Mouse (Mus musculus) right cerebral cortex, adult 18-20 months (tissue): ENCODE measurements at regions not wholly inside any gene's neighbourhood (a gene's known extent, or its start where the extent isn't known, plus 50 kb on each side); places are given as distances from the start of the nearest gene placed in this dataset.
"Not testable (repeated sequence)": the region's sequence is repeated elsewhere in the genome, so short reads cannot be mapped to it uniquely, and the experiment has no call there.

Experiments
- DNase-seq: peaks from one replicate; pipeline ENCODE4 v3.0.0; 2022; ENCODE audit warnings: mixed read lengths

DNA sequence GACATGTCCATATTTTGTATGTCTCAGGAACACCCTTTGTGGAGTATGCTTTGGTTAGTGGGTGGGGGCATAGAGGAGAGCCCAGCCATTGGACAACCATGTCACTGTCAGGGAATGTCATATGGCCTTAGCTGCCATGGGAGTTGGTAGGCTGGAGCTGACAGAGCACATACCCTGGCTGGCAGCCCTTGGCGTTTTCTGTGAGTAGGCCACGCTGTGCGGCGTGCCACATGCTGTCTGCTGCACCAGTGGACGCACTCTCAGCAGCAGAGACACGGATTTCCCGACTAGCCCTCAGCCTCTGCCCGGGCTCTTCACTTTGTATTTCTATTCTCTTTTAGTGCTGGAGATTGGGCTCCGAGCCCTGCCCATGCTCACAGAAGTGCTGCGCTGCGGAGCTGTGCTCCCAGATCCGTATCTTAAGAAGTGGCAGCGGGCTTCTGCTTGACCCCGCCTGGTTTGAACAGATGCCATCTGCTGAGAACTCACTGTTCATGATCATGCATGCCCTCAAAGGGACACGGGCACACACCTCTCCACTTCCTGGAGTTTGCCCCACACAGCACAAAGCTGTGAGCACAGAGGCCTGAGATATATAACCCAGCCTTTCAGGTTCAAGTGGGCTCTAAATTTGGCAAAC, 160.1 kb downstream of the Sall1 start:
- DNase-seq = no peak

DNA sequence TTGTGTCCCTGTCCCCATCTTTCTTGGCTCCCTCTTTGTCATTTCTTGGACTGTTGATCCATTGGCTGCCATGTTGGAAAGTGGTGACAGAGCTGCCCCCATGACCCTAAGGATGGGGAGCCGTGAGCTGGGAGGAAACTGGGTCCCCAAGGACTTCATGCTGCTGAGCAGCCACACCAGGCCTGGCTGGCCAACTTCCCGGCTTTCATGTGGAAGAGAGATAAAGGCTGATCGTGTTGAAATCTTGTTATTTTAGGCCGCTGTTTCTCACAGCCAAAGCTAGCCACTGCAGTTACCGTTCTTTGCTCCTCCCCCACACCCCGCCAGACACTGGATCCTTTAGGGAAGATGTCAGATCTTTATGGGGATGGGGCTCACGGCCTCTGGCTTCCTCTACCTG, 164.1 kb downstream of the Sall1 start:
- no peak for DNase-seq

DNA sequence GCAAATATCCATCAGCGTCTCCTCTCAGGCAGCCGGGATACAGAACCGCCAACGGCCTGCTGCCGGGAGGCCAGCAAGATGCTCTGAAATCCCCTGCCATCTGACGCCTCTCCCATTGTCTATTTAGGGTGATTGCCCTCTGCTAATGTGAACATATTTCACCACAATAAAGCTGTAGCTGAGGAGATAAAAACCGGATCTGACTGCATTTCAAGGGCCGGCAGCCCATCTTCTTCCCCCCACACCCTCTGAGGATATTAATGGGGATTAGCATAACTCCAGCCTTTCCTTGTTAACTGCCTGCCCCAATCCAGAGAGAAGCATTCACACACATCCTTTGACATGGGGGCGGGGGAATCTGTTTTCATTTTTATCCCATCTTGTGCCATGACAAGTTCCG, 166.0 kb downstream of the Sall1 start:
- DNase-seq = no peak

DNA sequence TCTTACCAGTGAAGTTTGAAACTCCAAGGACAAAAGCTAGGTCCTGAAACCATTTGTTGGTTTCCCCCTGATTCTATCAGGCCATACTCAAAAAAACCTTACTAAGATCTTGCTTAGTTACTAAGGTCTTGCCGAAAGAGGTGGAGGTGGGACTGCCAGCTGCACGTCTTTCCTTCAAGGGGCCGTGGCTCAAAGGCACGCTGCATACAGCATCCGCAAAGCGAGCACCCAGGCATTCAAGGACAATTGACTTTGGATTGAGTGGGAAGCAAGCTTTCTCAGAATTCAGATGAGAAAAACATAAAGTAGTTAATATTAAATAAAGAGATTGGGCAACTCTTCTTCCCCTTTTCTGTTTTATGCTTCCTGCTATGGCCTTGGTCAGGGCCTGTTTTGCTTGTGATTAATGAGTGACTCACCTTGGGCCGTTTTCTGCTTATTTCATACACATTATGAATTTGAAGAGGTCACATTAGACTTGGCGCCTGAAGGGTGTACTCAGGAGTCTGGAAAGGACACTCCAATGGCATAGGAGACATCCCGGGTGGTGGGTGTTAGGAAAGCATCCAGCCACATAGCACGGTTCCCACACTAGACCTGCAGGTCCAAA, 166.1 kb downstream of the Cyld start:
- no peak for DNase-seq

DNA sequence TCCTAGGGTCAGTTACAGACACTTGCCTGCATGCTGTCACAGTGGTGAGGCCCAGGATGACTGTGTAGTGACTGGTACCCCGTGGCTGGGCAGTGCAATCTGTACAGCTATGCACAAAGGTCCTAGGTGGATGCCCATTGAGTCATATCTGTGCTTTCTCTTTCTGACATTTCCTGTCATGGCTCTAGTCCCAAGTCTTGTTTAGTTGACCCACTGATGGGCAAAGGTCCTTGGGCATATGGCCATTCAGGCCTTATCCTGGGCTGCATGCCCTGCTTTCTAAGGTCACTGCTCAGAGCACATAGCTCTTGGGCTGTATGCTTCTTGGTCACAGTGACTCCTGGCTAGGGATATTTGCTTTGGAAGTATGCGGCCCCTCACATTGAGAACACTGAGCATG, 160.4 kb downstream of the Cyld start:
- no peak for DNase-seq

DNA sequence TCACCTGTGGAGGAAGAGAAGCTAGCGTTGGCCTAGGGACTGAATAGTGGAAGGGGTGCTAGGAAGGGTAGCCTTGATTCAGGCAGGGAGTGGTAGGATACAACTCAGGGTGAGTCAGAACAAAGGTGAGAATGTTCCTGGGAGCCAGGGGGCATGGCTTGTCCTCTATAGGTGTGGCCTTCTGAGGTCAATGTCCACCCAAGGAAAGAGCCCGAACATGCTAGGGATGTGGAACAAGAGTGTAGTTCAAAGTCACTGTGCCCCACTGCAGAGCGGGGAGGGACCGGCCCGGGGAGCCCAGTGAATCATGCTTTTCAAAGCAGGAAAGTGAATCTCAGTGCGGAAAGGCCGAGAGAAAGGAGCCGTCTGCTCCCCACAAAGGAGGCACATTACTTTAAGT, 156.4 kb downstream of the Cyld start:
- no peak for DNase-seq

DNA sequence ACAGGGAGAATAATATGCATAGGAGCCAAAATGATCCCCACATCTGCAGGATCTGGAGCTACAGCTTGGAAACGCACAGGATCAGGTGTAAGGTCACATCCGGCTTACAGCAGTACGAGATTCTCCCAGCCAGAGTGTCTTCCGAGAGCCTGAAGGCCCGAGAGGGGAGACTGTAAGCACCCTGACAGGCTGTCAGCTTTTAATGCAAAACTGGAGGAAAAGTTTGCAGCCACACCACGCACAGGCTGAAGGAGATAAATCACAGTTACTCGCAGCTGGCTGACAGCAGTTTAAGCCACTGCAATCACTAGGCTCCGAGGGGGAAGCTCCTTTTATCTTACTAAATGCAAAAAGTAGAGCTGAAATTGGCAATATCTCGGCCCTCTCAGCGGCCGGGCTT, 149.1 kb downstream of the Cyld start:
- no peak for DNase-seq

DNA sequence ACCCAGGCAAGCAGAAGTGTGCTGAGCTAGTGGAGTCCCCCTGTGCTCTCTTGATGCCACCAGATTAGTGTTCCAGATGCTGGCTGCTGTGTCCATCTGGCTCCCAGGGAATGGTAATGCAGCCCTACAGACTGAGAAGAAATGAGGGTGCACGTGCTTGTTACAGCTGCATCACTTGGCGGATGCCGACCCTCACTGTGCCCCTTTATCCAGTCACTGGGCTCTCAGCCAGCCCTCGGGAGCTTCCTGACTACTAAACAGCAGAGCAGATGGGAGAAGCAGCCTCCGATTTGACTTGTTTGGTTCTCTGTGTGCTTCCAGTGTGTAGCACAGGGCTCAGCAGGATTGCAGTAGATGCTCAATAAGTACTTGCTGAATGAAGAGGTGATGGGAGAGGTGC, 147.5 kb downstream of the Cyld start:
- peak; percentile 10 for DNase-seq

DNA sequence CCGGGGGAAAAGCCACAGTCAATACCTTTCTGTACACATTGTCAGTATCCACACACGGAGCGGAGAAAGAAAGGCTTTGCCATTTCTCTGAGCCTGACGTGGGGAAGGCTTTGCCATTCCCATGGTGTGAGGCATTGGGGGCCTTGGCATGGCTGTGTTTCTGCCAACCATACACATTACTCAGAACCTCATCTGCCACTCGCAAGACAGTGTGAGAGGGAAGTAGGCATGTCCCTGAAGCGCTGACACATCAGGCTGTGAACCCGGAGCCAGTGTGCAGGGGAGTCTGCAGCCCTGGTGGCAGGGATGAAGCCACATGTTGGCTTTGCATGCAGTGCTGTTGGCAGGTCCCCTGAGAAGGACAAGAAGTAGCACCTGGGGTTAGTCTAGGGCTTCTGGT, 145.6 kb downstream of the Cyld start:
- DNase-seq = no peak

DNA sequence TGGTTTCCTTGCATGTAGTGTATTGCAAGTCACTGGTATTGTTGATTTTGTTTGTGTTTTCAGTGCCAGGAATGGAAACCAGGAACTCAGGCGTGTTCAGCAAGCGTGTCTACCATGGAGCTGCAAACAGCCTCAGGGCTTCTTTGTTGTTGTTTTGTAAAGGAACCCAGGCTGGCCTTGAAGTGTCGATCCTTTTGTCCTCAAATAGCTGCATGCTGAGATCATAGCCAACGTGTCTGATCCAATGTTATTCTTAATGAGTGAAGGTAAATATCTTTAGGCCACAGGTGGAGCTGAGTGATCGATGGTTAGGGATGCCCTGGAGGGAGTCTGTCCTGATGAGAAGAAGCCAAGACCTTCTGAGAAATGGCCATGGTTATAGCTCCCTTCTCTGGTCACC, 143.3 kb downstream of the Cyld start:
- DNase-seq = no peak

DNA sequence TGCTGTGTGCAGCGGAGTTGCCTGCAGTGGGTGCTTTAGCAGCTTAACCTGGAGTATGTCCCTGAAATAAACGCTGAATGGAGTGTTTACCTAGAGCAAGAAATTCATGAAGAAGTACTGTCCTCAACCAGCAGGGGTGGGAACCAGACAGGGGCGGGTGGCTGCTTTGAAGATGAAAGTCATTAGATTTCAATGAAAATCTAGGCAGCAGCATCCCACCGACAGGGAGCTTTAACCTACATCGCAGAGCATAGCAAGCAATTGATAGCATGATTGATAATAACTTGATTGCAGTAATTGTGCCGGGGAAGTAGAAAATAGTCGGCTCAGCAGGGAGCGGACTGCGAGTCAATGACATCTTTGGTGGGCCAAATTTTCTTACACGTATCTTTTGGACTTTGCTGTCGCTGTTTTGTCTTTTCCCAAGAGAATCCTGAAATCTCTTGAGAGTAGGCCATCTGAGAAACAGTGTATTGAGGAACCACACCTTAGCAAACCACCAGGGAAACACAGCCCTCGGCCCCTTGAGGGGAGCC, 139.0 kb downstream of the Cyld start:
- no peak for DNase-seq

DNA sequence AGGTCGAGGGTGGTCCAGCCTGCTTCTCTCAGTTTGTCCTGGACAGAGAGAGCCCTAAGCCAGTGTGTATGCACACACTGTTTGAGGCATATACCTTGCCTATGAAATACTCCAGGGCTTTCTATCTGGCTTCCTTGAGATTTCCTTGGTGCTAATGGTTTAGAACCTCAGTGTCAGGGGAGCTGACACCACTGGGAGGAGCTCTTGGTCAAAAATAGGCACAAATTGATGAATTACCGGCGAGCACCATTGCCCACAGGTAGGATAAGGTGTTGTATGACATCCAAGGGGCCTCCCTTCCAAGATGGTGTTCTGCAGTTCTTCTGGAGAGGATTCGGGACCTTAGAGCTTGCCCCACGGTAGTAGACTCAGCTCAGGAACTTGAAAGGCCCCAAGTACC, 129.0 kb downstream of the Cyld start:
- no peak for DNase-seq

DNA sequence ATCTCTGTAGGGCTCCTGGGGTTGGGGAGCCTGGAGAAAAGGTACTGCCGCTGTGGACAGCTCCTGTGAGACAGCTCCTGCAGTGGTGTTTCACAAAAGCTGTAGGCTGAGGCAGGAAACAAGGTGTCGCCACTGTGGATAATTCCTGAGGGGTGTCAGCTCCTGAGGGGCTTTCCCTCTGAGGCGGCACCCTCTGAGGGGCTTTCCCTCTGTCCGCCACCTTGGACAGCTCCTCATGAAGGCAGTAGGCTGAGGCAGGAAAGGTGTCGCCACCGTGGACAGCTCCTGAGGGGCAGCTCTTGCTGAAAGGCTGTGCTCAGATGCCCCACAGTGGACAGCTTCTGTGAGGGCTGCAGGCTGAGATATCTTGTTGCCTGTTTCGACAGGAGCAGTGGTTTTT, 127.1 kb downstream of the Cyld start:
- no peak for DNase-seq

DNA sequence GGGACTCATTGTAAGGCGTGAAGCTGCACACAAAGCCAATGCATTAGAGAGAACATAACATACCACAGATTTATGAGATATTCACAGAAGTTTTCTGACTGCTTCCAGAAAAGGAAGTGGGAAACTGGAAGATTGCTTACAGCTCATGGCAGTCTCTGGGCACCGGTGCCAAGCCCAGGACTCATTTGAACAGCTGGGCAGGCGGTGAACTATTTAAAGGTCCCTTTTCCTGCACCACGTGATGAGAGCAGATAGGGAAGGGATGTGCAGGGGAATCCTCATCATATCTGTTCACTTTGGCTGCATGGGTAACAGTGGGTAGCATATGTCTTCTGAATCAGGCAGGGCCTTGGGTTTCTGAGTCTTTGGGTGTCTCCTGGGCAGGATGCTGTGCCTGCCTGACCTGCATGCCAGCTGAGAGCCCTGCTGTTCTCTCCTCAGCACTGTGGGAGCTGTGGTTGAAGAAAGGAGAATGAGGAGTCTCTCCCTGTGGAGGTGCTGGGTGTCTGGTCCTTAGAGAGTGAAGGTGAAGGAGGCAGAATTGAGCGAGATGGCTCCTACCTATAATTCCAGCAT, 123.5 kb downstream of the Cyld start:
- DNase-seq = no peak

DNA sequence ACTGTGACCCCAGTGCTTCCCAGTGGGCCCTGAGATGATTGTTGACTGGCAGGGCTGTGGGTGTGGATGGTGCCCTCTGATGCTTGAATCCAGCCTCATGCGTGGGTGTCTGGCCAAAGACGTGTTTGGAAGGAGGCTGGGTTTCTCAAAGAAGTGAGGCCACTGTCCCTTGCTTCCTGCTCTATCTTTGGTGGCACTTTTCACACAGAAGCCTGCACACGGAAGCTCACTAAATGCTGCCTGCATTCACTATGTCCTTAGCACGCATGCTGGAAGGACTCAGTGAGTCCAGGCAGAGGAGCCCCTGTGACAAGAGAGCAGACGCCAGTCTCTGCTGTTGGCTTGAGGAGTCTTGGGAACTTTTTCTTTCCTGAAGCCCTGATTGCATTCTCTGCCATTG, 119.6 kb downstream of the Cyld start:
- no peak for DNase-seq

DNA sequence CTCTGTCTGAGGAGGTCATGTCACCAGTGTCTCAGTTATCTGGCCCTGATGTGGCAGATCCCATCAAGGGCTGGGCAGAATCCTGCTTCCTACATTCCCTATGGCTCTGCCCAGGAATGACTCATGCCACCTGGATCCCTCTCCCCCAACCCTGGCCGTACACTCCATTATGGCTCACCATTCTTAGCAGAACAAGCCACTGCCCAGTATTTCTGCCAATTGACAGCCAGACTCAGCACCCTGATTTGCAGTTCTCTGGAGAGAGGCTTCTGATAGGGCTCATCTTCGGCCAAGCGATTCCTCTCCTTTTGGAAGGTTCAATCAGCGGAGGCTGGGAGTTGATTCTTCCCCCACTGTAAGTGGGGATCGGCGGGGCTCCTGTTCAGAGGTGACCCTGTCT, 117.4 kb downstream of the Cyld start:
- no peak for DNase-seq

DNA sequence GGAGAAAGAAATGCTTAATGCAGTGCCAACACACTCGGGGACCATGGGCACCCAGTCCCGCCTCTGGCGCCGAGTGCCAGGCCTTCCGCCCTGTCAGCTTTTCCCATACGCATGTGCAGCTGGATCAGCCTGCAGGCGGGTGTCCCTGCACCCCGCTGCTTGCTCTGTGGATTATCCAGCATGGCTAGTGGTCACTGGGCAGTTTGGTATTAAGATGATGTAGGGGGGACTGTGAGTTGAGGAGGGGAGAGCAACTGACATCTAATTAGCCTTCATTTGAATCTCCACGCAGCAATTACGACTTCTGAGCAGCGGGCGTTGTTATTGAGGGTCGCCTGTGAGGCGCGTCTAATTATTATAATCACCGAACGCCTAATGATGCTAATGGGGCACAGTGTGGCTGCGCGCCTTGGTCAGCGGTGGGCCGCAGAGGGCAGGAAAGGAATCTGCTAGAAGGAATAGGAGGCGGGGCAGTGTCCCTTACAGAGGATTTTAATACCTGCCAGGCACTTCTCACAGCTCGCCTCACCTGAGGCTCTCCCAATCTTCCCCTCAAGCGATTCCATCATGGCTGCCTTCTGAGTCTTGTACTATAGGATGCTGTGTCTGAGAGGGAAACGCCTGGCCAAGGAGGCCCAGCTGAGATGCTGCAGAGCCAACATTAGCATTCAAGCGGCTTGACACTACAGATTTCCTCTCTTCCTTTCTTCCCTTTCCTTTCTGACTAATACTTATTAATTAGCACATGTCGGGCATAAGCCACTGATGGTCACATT, 116.3 kb downstream of the Cyld start:
- no peak for DNase-seq

DNA sequence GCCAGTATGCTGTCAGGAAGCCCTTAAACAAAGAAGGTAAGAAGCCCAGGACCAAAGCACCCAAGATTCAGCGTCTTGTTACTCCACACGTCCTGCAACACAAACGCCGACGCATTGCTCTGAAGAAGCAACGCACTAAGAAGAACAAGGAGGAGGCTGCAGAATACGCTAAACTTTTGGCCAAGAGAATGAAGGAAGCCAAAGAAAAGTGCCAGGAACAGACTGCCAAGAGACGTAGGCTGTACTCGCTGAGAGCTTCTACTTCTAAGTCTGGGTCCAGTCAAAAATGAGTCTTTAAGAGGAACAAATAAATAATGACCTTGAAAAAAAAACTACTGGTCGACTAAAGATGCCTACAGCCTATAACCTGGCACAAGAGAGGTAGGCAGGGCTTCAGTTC, 110.0 kb downstream of the Cyld start:
- DNase-seq = not testable (repeated sequence)
